ENCODE assay signal across 17 mouse cellular contexts in genomic region chr6:51656078-51656477, GRCm38 (mm10).
DNase-seq lines count a peak whose midpoint lies in the region; ATAC-seq and TF ChIP-seq lines count a peak whose summit lies in the region.
"Had no signal": no experiment of that assay in that cellular context is flagged by ENCODE, and none has a peak within 500 bp of the region (broad histone marks: within the 10 kb centered on the region; RNA-seq: fewer than 3 reads in every experiment).

No protein-coding gene starts in this region.

- peak in 1 of 2 experiments; percentile 23 for DNase-seq in layer of hippocampus, adult 2 months (ENCODE audit: low spot score in 2 of 2)
- DNase-seq in layer of hippocampus, postnatal 36 days, result no peak
- no peak for DNase-seq in hindbrain, embryonic 14.5 days (ENCODE audit: low spot score)
- DNase-seq in testis, postnatal 14 days (ENCODE audit: low spot score), result no peak
- DNase-seq: cerebellum, adult 11-12 months; gastrocnemius, postnatal 36 days; heart, postnatal 14 days; left cerebral cortex, postnatal 4 days; right cerebral cortex, postnatal 14 days; thymus, adult 18-20 months had no signal

- ATAC-seq in forebrain, embryonic 12.5 days (ENCODE audit: low FRiP score), result no peak
- ATAC-seq in hindbrain, embryonic 14.5 days (ENCODE audit: low FRiP score), result no peak
- no peak for ATAC-seq in neural tube, embryonic 13.5 days (ENCODE audit: low read depth)
- ATAC-seq in cerebellum, adult (ENCODE audit: insufficient number of reproducible peaks, low FRiP score, low TSS enrichment), result no peak
- ATAC-seq: intestine, embryonic 15.5 days had no signal

- no peaks in the 10 kb centered on the region for H3K27me3 ChIP-seq in forebrain, embryonic 12.5 days
- H3K27me3 ChIP-seq in hindbrain, embryonic 14.5 days (ENCODE audit: control insufficient read depth, insufficient read depth, low read length), result no peaks in the 10 kb centered on the region
- H3K27me3 ChIP-seq in neural tube, embryonic 13.5 days, result no peaks in the 10 kb centered on the region
- H3K27me3 ChIP-seq: intestine, embryonic 15.5 days; lung, embryonic 15.5 days had no signal

- H3K9me3 ChIP-seq in forebrain, embryonic 12.5 days, result no peaks in the 10 kb centered on the region
- H3K9me3 ChIP-seq in hindbrain, embryonic 14.5 days (ENCODE audit: control insufficient read depth, low read length), result no peaks in the 10 kb centered on the region
- H3K9me3 ChIP-seq in neural tube, embryonic 13.5 days, result no peaks in the 10 kb centered on the region
- H3K9me3 ChIP-seq: heart, embryonic 10.5 days; intestine, embryonic 15.5 days; lung, embryonic 15.5 days had no signal

- 75% methylated on average over 7 of the region's 7 CpGs for WGBS in forebrain, embryonic 12.5 days
- 51% methylated on average over 7 of the region's 7 CpGs for WGBS in hindbrain, embryonic 14.5 days
- 54% methylated on average over 7 of the region's 7 CpGs for WGBS in neural tube, embryonic 13.5 days

- TF ChIP-seq CTCF in layer of hippocampus, adult 2 months (conservative IDR thresholded peaks at IDR 0.05), result no peak

- H3K27ac ChIP-seq in layer of hippocampus, adult 2 months, result peak overlapping the region; percentile 86
- peak overlapping the region; percentile 82 for H3K27ac ChIP-seq in forebrain, embryonic 12.5 days
- H3K27ac ChIP-seq in hindbrain, embryonic 14.5 days, result peak overlapping the region; percentile 88
- peak overlapping the region; percentile 67 for H3K27ac ChIP-seq in neural tube, embryonic 13.5 days (replicated peaks)
- H3K27ac ChIP-seq: heart, embryonic 10.5 days; intestine, embryonic 15.5 days; lung, embryonic 15.5 days had no signal

- H3K4me3 ChIP-seq in layer of hippocampus, adult 2 months, result no peak overlapping the region
- H3K4me3 ChIP-seq in forebrain, embryonic 12.5 days (replicated peaks), result no peak overlapping the region
- no peak overlapping the region for H3K4me3 ChIP-seq in hindbrain, embryonic 14.5 days (replicated peaks; ENCODE audit: low read length)
- no peak overlapping the region for H3K4me3 ChIP-seq in neural tube, embryonic 13.5 days
- H3K4me3 ChIP-seq: heart, embryonic 10.5 days; intestine, embryonic 15.5 days; lung, embryonic 15.5 days had no signal

- H3K36me3 ChIP-seq in forebrain, embryonic 12.5 days (replicated peaks), result no peaks in the 10 kb centered on the region
- H3K36me3 ChIP-seq in hindbrain, embryonic 14.5 days (replicated peaks; ENCODE audit: control insufficient read depth, insufficient read depth), result no peaks in the 10 kb centered on the region
- no peaks in the 10 kb centered on the region for H3K36me3 ChIP-seq in neural tube, embryonic 13.5 days
- H3K36me3 ChIP-seq: heart, embryonic 10.5 days; intestine, embryonic 15.5 days; lung, embryonic 15.5 days had no signal

- H3K9ac ChIP-seq in forebrain, embryonic 12.5 days, result no peak overlapping the region
- no peak overlapping the region for H3K9ac ChIP-seq in hindbrain, embryonic 14.5 days
- no peak overlapping the region for H3K9ac ChIP-seq in neural tube, embryonic 13.5 days
- H3K9ac ChIP-seq: intestine, embryonic 15.5 days; lung, embryonic 15.5 days had no signal

- H3K4me1 ChIP-seq in forebrain, embryonic 12.5 days, result peaks cover 36% of the 10 kb centered on the region
- H3K4me1 ChIP-seq in hindbrain, embryonic 14.5 days (replicated peaks; ENCODE audit: control insufficient read depth, insufficient read depth, low read length), result peaks cover 30% of the 10 kb centered on the region
- peaks cover 34% of the 10 kb centered on the region for H3K4me1 ChIP-seq in neural tube, embryonic 13.5 days (replicated peaks)
- H3K4me1 ChIP-seq: lung, embryonic 15.5 days had no signal

- no peak overlapping the region for H3K4me2 ChIP-seq in forebrain, embryonic 12.5 days
- H3K4me2 ChIP-seq in hindbrain, embryonic 14.5 days (replicated peaks), result no peak overlapping the region
- H3K4me2 ChIP-seq in neural tube, embryonic 13.5 days, result no peak overlapping the region
- H3K4me2 ChIP-seq: intestine, embryonic 15.5 days; liver, embryonic 11.5 days; lung, embryonic 15.5 days had no signal
